Mouse (Mus musculus) T-cell, adult 2 months (primary cell): ENCODE measurements around the gene 5730455P16Rik.
"Not testable (repeated sequence)": the region's sequence is repeated elsewhere in the genome, so short reads cannot be mapped to it uniquely, and the experiment has no call there.

Source experiments
- DNase-seq: peaks from one replicate; pipeline ENCODE4 v3.0.0; 2022; ENCODE audit warnings: low spot score

5730455P16Rik gene

DNA sequence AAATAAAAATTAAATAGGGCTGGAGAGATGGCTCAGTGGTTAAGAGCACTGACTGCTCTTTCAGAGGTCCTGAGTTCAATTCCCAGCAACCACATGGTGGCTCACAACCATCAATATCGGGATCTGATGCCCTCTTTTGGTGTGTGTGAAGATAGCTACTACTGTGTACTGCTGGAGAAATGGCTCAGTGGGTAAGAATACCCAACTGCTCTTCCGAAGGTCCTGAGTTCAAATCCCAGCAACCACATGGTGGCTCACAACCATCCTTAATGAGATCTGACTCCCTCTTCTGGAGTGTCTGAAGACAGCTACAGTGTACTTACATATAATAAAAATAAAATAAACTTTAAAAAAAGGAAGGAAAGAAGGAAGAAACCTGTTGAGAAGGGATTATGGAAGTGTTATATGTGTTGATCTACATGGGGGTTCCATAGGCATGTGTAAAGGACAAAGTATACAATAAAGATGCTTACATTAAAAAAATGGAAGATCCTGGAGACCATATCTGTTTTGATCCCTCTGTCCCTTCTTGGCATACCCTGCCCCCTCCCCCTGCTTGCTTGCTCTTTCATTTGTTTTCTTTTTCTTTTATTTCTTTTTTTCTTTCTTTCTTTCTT, 726 bp upstream of the 5730455P16Rik start:
- not testable (repeated sequence) for DNase-seq

DNA sequence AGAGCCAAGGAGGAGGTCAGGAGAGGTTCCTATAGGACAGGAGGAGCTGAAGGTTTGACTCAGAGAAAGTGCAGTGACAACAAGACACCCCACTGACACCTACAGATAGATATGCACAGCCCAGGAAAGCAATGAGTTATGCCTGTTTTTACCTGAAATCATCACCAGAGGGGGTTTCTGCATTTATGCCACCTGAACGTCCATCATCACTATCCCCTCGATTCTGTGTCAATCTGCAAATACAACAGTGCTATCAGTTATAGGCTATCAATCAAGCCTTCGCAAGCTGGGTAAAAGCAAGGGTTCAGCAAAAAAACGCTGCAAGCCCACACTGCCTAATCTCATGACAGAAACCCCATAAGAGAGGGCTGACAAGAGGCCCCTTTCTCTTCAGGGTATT, 1.2 kb downstream of the 5730455P16Rik start:
- DNase-seq: peak; percentile 13

DNA sequence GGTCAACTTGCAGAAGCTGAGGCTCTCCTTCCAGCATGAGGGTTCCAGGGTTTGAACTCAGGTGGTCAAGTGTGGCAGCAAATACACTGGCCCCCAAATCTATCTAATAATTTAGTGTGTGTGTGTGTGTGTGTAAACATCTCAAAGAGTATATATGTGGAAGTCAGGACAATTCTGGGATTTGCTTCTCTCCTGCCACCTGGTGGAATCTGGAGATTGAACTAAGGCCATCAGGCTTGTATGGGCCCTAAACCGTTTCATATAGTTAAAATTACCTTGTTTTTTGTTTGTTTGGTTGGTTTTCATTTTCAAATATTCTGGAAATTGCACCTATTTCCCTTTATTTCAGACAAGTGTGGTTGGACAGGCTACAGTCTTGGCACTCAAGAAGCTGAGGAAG, 8.9 kb downstream of the 5730455P16Rik start:
- no peak for DNase-seq

DNA sequence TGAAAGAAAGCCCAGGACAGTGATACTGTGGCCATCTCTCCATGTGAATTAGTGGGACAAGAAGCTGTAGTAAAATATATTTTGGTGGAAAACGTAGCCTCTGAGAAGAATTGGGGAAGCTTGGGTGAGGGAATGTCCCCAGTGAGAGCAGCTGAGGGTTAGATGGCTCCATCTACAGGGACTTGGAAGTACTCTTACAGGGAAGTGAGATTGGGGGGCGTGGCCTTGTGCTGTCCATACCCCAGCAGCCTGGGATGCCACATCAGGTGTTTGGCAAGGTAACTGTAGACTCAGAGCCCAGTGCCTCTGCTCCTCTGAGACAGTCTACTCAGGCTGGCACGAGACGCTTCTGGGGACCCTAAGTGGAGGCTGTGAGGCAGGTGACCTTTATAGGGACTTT, 23.0 kb downstream of the 5730455P16Rik start:
- DNase-seq: no peak

DNA sequence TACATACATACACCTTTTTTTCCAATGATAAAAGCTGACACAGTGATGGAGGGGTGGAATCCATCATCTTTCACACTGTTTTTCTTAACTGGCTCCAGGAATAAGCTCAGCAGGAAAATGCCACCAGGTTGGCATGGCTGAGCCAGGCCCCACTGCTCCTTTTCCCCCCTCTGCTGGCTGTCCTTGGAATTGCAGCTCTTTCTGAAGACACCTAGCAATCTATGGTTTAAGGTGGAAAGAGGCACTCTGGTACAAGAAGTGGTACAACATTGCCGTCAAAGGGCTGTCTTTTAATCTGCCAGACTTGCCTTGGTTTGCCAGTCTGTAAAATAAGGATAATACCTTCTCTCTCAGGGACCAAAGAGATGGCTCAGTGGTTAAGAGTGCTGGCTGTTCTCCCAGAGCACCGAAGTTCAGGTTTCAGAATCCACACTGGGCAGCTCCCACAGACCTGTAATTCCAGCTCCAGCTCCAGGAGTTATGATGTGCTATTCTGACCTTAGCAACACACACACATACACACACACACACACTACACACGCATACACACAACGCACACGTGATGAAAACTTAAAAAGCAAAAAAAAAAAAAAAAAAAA, 25.9 kb downstream of the 5730455P16Rik start:
- peak; percentile 69 for DNase-seq

DNA sequence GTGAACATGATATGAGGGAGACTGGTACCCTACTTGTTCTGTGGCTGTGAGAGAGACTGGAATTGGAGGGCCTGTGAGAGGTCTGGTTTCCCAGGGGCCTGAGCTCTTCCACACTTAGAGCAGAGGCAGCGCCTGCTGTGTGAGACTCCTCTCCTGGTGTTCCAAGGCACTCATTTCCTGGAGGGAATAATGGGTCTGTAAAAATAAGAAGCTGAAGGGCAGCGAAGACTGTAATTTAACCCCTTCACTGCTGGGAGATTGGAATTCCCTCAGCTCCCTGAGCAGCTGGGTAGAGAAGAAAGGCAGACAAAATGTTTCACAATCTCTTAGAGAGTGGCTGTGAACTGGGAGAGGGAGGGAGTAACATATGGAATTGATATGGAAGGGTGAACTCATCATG, 35.4 kb downstream of the 5730455P16Rik start:
- no peak for DNase-seq

DNA sequence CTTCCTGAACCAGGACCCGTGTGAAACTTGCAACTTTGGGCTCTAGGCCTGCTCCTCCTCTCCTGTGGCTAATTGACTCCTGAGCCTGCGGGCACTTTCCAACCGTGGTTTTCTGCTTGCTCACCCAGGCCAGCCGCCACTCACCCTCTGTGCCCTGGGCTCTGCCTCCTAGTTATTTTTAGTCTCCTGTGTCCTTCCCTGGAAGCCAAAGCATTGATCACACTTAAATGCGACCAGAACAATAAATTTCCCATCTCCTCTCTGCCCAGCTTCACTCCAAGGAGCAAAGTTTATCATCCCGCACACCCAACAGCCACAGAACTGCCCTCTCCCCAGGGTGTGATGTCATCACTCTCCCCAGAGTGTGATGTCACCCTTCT, 41.5 kb downstream of the 5730455P16Rik start:
- DNase-seq: no peak

DNA sequence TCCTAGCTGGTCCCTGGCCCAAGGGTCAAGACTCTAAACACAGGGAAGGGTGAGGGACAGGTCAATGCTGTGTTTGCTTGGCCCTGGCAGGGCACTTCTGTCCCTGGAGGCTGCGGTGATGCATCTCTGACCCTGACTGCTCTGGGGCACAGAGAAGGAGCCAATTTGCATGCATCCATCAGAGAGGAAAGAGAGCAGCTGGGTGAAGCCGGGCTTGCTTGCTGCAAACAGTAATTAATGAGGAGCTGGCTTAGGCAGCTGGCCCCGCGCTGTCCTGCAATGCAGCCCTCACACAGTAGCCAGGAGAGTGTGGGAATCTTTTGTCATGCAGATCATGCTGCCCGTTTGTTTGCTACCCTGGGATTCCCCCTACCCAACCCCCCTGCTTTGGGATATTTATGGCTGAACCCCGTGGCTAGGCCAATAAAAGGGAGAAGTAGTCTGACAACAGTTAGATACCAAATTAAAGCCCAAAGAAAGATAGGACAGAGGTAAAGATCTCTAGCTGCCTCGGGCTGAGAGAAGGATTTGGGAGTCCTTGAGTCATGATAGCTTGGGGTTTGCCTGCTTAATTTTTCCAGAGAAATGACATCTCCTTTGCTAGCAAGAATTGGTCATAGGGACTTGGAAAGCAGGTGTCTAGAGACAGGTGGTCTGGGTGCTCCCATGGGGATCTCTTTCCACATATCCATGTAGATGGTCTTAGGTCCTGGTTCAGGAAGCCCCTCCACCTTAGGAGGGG, 42.1 kb downstream of the 5730455P16Rik start:
- no peak for DNase-seq

DNA sequence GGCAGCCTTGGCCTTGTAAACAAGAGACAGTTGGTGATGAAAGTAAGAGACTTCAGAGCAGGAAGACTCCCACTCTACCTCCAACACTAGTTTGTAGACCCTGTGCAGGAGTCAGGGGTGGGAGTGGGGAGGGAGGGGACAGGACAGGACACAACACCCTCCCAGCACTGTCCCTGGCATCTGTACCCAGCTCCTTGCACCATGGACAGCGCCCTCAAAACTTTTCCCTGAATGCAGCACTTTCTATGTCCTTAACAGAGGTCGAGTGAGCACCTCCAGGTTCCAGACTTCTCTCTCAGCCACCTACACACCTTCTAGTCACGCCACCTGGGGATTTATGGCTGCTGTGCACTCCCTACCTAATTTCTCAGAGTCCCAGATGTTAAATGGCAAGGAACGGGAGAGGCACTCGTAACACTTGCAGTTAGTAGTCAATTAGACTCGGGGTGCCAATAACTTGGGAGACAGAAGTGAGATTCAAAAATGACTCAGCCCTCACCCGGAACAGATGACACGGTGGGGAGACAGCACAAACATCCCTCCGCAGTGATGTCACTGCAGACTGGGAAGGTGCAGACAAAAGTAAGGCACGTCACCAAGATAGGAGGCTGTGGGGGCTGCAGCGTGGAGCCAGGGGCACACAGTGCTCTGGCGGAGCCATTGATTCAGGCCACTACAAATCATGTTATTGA, 45.0 kb downstream of the 5730455P16Rik start:
- DNase-seq: no peak

DNA sequence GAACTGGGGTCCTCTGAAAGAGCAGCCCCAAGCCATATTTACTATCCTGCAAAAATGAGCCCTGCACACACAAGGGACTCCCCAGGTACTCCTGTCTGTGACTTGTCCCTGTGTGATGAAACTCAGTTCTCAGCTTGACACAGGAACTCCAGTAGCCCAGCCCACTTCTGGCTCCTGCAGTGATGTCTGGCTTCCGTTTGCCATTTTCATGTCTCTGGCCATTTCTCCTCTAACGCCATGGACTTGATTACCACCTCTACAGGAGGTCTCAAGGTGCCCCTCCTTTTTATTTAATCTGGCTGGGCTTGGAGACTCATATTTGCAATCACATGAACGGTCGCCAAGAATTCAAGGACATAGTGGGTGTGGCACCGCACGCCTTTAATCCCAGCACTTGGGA, 53.2 kb downstream of the 5730455P16Rik start:
- DNase-seq: no peak

DNA sequence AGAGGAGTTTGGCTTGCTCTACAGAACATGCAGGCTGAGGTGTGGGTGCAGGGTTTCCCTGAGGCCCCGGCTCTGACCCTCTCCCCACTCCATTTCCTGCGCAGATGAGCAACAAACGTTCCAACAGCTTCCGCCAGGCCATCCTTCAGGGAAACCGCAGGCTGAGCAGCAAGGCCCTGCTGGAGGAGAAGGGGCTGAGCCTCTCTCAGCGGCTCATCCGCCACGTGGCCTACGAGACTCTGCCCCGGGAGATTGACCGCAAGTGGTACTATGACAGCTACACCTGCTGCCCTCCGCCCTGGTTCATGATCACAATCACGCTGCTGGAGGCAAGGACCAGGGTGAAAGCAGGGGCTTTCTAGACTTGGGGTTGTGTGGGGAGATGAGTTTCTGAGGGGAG, 54.6 kb downstream of the 5730455P16Rik start:
- peak; percentile 52 for DNase-seq

DNA sequence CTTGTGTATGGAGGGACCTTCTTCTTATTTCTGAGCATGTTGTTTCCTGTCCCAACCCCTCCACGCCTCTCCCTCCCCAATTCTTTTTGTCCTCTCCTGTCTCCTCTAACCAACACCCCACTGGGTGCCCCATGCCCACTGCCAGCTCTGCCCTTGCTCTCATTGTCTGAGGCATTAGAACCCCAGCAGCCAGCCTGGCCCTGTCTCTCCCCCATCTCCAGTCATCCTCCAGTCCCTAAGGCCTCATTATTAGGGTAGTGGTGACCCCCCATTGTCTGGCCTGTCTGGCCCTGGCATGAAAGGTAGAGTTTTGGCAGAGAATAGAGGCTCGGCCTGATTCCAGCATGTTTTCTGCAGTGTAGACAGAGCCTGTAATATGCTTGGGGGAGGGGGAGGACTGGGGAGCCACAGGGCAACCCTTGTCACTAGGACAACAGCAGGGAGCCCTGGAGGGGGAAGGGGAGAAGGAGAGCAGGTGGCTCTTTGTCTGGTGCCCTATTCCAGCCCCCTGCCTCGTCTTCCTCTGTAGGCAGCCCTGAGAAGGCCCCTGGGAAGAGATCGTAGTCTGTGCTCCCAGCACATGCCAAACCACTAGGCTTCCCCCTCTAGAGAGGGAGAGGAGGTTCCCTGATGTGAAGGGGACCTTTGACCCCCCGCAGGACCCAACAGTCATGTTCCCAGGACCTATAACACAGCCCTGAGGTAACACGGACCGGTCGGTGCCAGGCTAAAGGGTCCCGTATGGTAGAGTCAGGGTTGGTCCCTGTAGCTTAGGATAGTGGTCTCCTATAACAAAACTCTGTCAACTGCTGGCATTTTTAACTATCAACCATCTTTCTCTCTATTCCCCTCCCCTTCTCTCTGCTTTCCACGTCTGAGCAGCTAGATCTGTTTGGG, 61.8 kb downstream of the 5730455P16Rik start:
- DNase-seq: no peak

DNA sequence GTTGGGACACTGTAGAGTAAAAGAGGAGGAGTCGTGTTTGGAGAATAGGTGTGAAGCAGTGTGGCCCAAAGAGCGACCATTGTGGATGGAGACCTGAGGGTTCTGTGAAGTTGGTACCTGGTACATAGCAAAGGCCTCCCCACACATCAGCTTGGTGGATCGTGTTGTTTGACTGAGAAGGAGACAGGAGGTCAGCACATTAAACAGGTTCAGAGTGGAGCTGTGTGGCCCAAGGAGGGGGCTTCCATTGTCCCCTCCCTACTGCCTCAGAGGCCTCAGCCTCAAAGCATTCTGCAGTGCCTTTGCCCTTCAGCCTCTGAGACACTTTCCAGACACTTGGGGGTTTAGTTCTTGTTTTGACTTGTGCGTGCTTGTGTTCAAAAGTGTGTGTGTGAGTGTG, 63.9 kb downstream of the 5730455P16Rik start:
- DNase-seq: no peak

DNA sequence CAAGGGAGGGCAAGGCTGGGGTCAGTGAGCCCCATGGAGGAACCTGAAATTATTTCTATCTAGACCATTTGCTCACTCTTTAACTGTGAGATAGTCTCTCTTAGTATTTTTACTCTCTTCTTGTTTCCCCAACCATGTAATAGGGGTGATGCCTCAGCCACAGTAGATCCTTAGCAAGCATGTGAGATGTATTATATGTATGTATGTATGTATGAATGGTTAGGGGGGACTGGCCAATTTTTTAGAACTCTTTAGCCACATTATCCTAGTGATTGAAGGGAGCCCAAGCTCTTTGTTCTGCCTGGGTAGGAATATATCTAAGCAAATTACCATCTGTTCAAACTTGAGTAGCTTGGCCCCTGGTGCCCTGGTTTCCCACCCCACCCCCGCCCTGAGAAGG, 64.4 kb downstream of the 5730455P16Rik start:
- DNase-seq: no peak

DNA sequence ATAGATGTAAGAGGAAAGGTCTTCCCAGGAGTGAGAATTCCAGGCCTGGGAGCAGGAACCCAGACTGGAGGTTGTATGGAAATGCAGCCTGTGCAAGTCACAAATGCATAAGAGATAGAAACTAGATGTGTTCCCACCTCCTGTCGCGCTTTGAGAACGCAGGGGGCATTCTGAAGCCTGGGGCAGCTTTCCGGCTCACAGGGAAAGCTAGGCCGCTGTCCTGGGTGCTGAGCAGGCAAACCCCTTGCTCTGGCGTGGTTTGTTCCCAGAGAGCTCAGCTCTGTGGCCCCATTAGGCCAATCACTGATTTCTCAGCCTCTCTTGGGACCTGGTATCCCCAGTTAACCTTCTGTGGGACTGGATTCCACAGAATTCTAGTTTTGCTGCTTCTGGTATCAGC, 65.3 kb downstream of the 5730455P16Rik start:
- DNase-seq: no peak

DNA sequence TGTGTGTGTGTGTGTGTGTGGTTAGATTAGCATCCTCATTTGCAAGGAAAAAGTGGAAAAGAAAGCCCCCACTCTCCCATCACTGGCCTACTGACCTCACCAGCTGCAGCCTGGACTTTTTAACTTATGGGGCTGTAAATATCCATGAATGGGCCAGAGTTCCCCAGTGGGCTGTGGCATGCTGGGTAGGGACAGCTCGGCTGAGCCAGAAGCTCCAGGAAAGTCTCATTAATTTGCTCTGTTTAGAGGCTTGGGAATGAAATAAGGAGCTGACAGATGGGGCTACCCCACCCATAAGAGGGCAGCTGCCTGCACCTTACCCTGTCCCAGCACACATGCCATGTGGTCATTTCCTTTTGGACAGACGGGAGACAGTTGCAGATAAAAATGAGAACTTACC, 65.8 kb downstream of the 5730455P16Rik start:
- no peak for DNase-seq

DNA sequence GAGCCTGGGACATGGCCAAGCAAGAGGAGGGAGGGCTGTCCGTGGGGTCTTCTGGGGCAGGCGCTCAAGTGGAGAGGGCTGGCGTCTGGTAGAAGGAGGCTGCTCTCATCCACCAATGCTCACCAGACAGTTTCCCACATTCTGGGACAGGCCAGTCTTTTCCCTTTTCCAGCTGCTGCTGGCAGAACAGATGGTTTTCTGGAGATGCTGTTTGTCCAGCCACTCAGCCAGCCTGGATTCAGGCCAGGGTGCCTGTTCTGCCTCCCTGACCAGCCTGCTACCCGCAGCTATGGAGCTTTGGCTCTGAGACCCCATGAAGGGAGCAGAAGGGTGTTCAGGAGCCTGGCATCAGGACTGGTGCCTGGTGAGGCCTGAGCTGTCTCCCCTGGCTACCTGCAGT, 66.6 kb downstream of the 5730455P16Rik start:
- no peak for DNase-seq
